In genomic region chr19:46452052-46452827, GRCm38 (mm10) we compare ENCODE assay signal across 8 mouse cellular contexts. TPM values are rescaled to one million over a fixed set of nuclear protein-coding genes. Genes with fewer than 3 reads are reported as not detected.
DNase-seq lines count a peak whose midpoint lies in the region; ATAC-seq lines count a peak whose summit lies in the region.

No protein-coding gene starts in this region.

- no peaks in the 10 kb centered on the region for H3K36me3 ChIP-seq in hindbrain, embryonic 15.5 days
- H3K36me3 ChIP-seq in midbrain, embryonic 15.5 days (replicated peaks), result no peaks in the 10 kb centered on the region

- H3K9ac ChIP-seq in hindbrain, embryonic 15.5 days, result no peak overlapping the region
- no peak overlapping the region for H3K9ac ChIP-seq in midbrain, embryonic 15.5 days

- ATAC-seq in hindbrain, embryonic 15.5 days (ENCODE audit: low FRiP score, low read depth), result peak; percentile 13
- peak; percentile 43; the same call in 1 of the 2 replicates for ATAC-seq in midbrain, embryonic 15.5 days (replicated peaks)

- peak; percentile 31 for DNase-seq in urinary bladder, adult 2 months (ENCODE audit: low spot score)
- DNase-seq in urinary bladder, postnatal 10 days (ENCODE audit: low spot score), result no peak
- peak; percentile 62 for DNase-seq in cerebellum, adult 8-10 months
- peak; percentile 48 to 60 for DNase-seq in frontal cortex, postnatal 10 days (ENCODE audit: low spot score in 2 of 2)
- DNase-seq in left cerebral cortex, postnatal 25 days (ENCODE audit: low spot score in 2 of 2), result peak; percentile 60 to 68
- DNase-seq in thymus, postnatal 25 days, result peak; percentile 64

- H3K4me2 ChIP-seq in hindbrain, embryonic 15.5 days, result no peak overlapping the region
- no peak overlapping the region for H3K4me2 ChIP-seq in midbrain, embryonic 15.5 days

- 25% methylated on average over 10 of the region's 10 CpGs for WGBS in hindbrain, embryonic 15.5 days
- WGBS in midbrain, embryonic 15.5 days, result 24% methylated on average over 10 of the region's 10 CpGs

- H3K9me3 ChIP-seq in hindbrain, embryonic 15.5 days, result no peaks in the 10 kb centered on the region
- no peaks in the 10 kb centered on the region for H3K9me3 ChIP-seq in midbrain, embryonic 15.5 days

- intact Hi-C loops in left cerebral cortex, postnatal 25 days (cut with DNase I), result no loop called here

- peaks cover 49% of the 10 kb centered on the region for H3K4me1 ChIP-seq in hindbrain, embryonic 15.5 days (replicated peaks)
- H3K4me1 ChIP-seq in midbrain, embryonic 15.5 days, result peaks cover 18% of the 10 kb centered on the region

- no peak overlapping the region for H3K4me3 ChIP-seq in hindbrain, embryonic 15.5 days
- no peak overlapping the region for H3K4me3 ChIP-seq in midbrain, embryonic 15.5 days

- H3K27ac ChIP-seq in hindbrain, embryonic 15.5 days (replicated peaks), result peak overlapping the region; percentile 55
- no peak overlapping the region for H3K27ac ChIP-seq in midbrain, embryonic 15.5 days

- H3K27me3 ChIP-seq in hindbrain, embryonic 15.5 days, result no peaks in the 10 kb centered on the region
- no peaks in the 10 kb centered on the region for H3K27me3 ChIP-seq in midbrain, embryonic 15.5 days (replicated peaks)

RNA-seq across cellular contexts. Expression of gene Trim8, which starts 49.3 kb away (rescaled TPM):
- polyA plus RNA-seq in urinary bladder, adult 2 months (2012; rRNA removed), result 17.2 and 25.2 TPM in 2 replicates
- polyA plus RNA-seq in hindbrain, embryonic 15.5 days (2015; fragmentation: Nextera tagmentation; extraction: Ambion mirVana), result 27.8 and 31.9 TPM in 2 replicates
- 100 to 1,000 TPM; 114 to 116 TPM for total RNA-seq in left cerebral cortex, postnatal 25 days (2021)
- polyA plus RNA-seq in midbrain, embryonic 15.5 days (2015; fragmentation: Nextera tagmentation; extraction: Ambion mirVana), result 29.9 and 30.5 TPM in 2 replicates

RNA-seq across cellular contexts. Expression of gene Sufu, which starts 55.5 kb away (rescaled TPM):
- polyA plus RNA-seq in urinary bladder, adult 2 months (2012; rRNA removed), result 15.5 and 19.7 TPM in 2 replicates
- polyA plus RNA-seq in hindbrain, embryonic 15.5 days (2015; fragmentation: Nextera tagmentation; extraction: Ambion mirVana), result 23.4 and 24.7 TPM in 2 replicates
- total RNA-seq in left cerebral cortex, postnatal 25 days (2021), result 10 to 100 TPM; 16.8 to 21.0 TPM
- 24.2 and 24.4 TPM in 2 replicates for polyA plus RNA-seq in midbrain, embryonic 15.5 days (2015; fragmentation: Nextera tagmentation; extraction: Ambion mirVana)

RNA-seq across cellular contexts. Expression of gene Actr1a, which starts 56.7 kb away (rescaled TPM):
- polyA plus RNA-seq in urinary bladder, adult 2 months (2012; rRNA removed), result 99.3 and 101 TPM in 2 replicates
- 329 and 338 TPM in 2 replicates for polyA plus RNA-seq in hindbrain, embryonic 15.5 days (2015; fragmentation: Nextera tagmentation; extraction: Ambion mirVana)
- 100 to 1,000 TPM; 187 to 190 TPM for total RNA-seq in left cerebral cortex, postnatal 25 days (2021)
- polyA plus RNA-seq in midbrain, embryonic 15.5 days (2015; fragmentation: Nextera tagmentation; extraction: Ambion mirVana), result 394 and 399 TPM in 2 replicates
